Mouse (Mus musculus) C2C12 (cell line): ENCODE data around the gene Lfng.

ENCODE experiments used
- CEBPB ChIP-seq: IDR thresholded peaks from one replicate; pipeline ENCODE4 v1.6.1; 2011; ENCODE audit warnings: low read depth, mild to moderate bottlenecking, control low read depth, moderate library complexity
- CTCF ChIP-seq: IDR thresholded peaks from one replicate; pipeline ENCODE4 v1.5.1; 2011; ENCODE audit not compliant: control insufficient read depth, insufficient read depth, insufficient read length
- MYOD1 ChIP-seq: IDR thresholded peaks from one replicate; pipeline ENCODE4 v1.6.1; 2011; ENCODE audit warnings: low read depth; ENCODE audit not compliant: control insufficient read depth, insufficient read length

GRCm38 (mm10) chr5:140619151-140619771, 12.1 kb downstream of the Lfng start:
- TF ChIP-seq CTCF (peak; percentile 88), MYOD1 (no peak), CEBPB (no peak)
